Comparison of ENCODE assay signal across 8 mouse cellular contexts in genomic region chr7:112807401-112807751, GRCm38 (mm10).
DNase-seq lines count a peak whose midpoint lies in the region; ATAC-seq lines count a peak whose summit lies in the region.

No protein-coding gene starts in this region.

- no peaks in the 10 kb centered on the region for H3K27me3 ChIP-seq in embryonic facial prominence, embryonic 10.5 days (replicated peaks; ENCODE audit: low read depth, poor library complexity, severe bottlenecking)

- intact Hi-C loops in heart, postnatal 14 days (cut with DNase I), result no loop called here

- 0 out of 2 replicates have a peak, but pooled peaks cover under 1% of the 10 kb centered on the region for H3K36me3 ChIP-seq in embryonic facial prominence, embryonic 10.5 days (replicated peaks)

- DNase-seq in R1 (ENCODE audit: low read depth, low spot score), result peak; percentile 66
- DNase-seq in embryonic facial prominence, embryonic 10.5 days (ENCODE audit: low spot score), result peak; percentile 75
- peak; percentile 27 to 32 for DNase-seq in heart, postnatal 14 days
- DNase-seq in kidney, postnatal 4 days, result peak; percentile 61 to 79
- peak; percentile 57 for DNase-seq in neural tube, embryonic 10.5 days (ENCODE audit: extremely low spot score, low spot score)
- no peak for DNase-seq in right cerebral cortex, adult 2 months (ENCODE audit: low spot score in 2 of 2)
- no peak for DNase-seq in layer of hippocampus, postnatal 25 days (ENCODE audit: extremely low spot score in 1 of 2, low spot score in 1 of 2)

- no peaks in the 10 kb centered on the region for H3K9me3 ChIP-seq in embryonic facial prominence, embryonic 10.5 days

- H3K4me3 ChIP-seq in embryonic facial prominence, embryonic 10.5 days, result peak overlapping the region; percentile 49

- WGBS in embryonic facial prominence, embryonic 10.5 days, result under 1% methylated on average over 6 of the region's 6 CpGs

- H3K27ac ChIP-seq in embryonic facial prominence, embryonic 10.5 days (replicated peaks), result peak overlapping the region; percentile 82

- no peak for ATAC-seq in erythroid progenitor cell, adult 5-6 weeks (replicated peaks; ENCODE audit: low FRiP score, poor library complexity, severe bottlenecking)

- H3K4me1 ChIP-seq in embryonic facial prominence, embryonic 10.5 days, result peaks cover 65% of the 10 kb centered on the region

Comparison
In these comparisons a context has a peak if more than half of its experiments do, and no peak if none do; other contexts are left out.
1. DNase-seq: peak in R1 (single experiment), embryonic facial prominence, embryonic 10.5 days (single experiment), heart, postnatal 14 days (2 of 2), kidney, postnatal 4 days (2 of 2) and neural tube, embryonic 10.5 days (single experiment); none in right cerebral cortex, adult 2 months (0 of 2) and layer of hippocampus, postnatal 25 days (0 of 2).